Mouse (Mus musculus) kidney, embryonic 14.5 days (tissue): ENCODE measurements at regions not wholly inside any gene's neighbourhood (a gene's known extent, or its start where the extent isn't known, plus 50 kb on each side); places are given as distances from the start of the nearest gene placed in this dataset.

ENCODE experiments used
- ATAC-seq: fragments of 200-750 bp; cut with Nextera tagmentation; 2 replicates; pipeline ENCODE4 v1.8.0; 2017; ENCODE audit warnings: moderate number of reproducible peaks, mild to moderate bottlenecking, moderate TSS enrichment, moderate library complexity; ENCODE audit not compliant: low FRiP score, low TSS enrichment
- H3K27ac ChIP-seq: fragments of 300-500 bp; sonication (generic); 2 replicates; pipeline ENCODE4 v1.5.1; 2014; ENCODE audit warnings: low read depth, mild to moderate bottlenecking, low read length, moderate library complexity, mixed read lengths
- H3K27me3 ChIP-seq: fragments of 300-500 bp; sonication (generic); 2 replicates; pipeline ENCODE4 v1.6.1; 2014; ENCODE audit warnings: mild to moderate bottlenecking, low read length; ENCODE audit not compliant: control insufficient read depth, insufficient read depth
- H3K36me3 ChIP-seq: fragments of 300-500 bp; sonication (generic); 2 replicates; pipeline ENCODE4 v1.6.1; 2014; ENCODE audit warnings: low read length, mixed read lengths; ENCODE audit not compliant: control insufficient read depth, insufficient read depth
- H3K4me1 ChIP-seq: fragments of 300-500 bp; sonication (generic); 2 replicates; pipeline ENCODE4 v1.6.1; 2014; ENCODE audit warnings: low read length, mixed read lengths; ENCODE audit not compliant: control insufficient read depth, insufficient read depth
- H3K4me2 ChIP-seq: fragments of 300-500 bp; sonication (generic); replicated peaks from 2 replicates; pipeline ENCODE4 v1.6.1; 2014; ENCODE audit warnings: low read depth, mild to moderate bottlenecking, low read length
- H3K4me3 ChIP-seq: fragments of 300-500 bp; sonication (generic); 2 replicates; pipeline ENCODE4 v1.5.1; 2014; ENCODE audit warnings: mild to moderate bottlenecking, low read length
- H3K9ac ChIP-seq: fragments of 300-500 bp; sonication (generic); 2 replicates; pipeline ENCODE4 v1.6.1; 2014; ENCODE audit warnings: low read depth, mild to moderate bottlenecking, low read length, moderate library complexity
- H3K9me3 ChIP-seq: fragments of 300-500 bp; sonication (generic); 2 replicates; pipeline ENCODE4 v1.6.1; 2016; ENCODE audit warnings: low read length; ENCODE audit not compliant: control insufficient read depth
- WGBS: fragments of 180-500 bp; shearing (Covaris S2); extraction: QIAGEN DNeasy Blood & Tissue Kit; methylation state at CpG from one replicate; pipeline ENCODE4 v1.1.7; 2014; 5-methylcytosine and 5-hydroxymethylcytosine counted together

DNA sequence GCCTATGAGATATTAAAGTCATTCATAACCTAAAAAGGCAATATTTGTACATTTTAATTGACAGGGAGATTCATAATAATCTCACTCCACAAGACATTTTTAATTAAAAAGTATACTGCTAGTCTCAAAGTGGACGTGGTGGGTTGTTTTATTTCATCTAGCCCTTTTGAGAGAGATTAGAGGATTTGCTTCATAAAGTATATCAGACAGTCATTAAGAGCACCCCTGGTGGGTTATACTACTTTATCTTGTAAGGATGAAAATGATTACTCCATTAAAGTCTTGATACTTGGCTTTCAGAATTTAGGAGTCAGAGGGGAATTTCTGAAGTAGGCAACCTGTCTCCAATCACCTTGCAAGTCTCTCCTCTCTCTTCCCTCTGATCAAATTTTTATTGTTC is 355.7 kb downstream of the Arl4a start:
- Histone ChIP-seq H3K9me3 (no peaks in the 10 kb centered on the region), H3K27ac (no peak overlapping the region), H3K4me2 (no peak overlapping the region), H3K36me3 (no peaks in the 10 kb centered on the region), H3K27me3 (no peaks in the 10 kb centered on the region), H3K4me3 (no peak overlapping the region), H3K4me1 (no peaks in the 10 kb centered on the region), H3K9ac (no peak overlapping the region)
- 85% methylated on average over 1 of the region's 1 CpGs for WGBS
- ATAC-seq = no peak

- 73% methylated on average over 2 of the region's 2 CpGs for WGBS
- H3K27ac ChIP-seq = no peak overlapping the region
- peak; percentile 35; the same call in 1 of the 2 replicates for ATAC-seq
Observed at GRCm38 (mm10) chr12:39675608-39676007, 362.2 kb downstream of the Arl4a start.

GRCm38 (mm10) chr12:39667701-39668100 is 370.1 kb downstream of the Arl4a start:
- Histone ChIP-seq H3K9ac (no peak overlapping the region), H3K27ac (no peak overlapping the region)
- no peak for ATAC-seq

More at GRCm38 (mm10) chr12:39675608-39676007, 362.2 kb downstream of the Arl4a start:
- Histone ChIP-seq H3K27me3 (no peaks in the 10 kb centered on the region), H3K9me3 (no peaks in the 10 kb centered on the region), H3K36me3 (no peaks in the 10 kb centered on the region), H3K4me2 (no peak overlapping the region), H3K4me3 (no peak overlapping the region), H3K9ac (no peak overlapping the region), H3K4me1 (no peaks in the 10 kb centered on the region)

GRCm38 (mm10) chr12:39665448-39665847 is 372.4 kb downstream of the Arl4a start:
- Histone ChIP-seq H3K9ac (no peak overlapping the region), H3K27ac (no peak overlapping the region), H3K9me3 (no peaks in the 10 kb centered on the region), H3K27me3 (no peaks in the 10 kb centered on the region), H3K4me1 (no peaks in the 10 kb centered on the region), H3K4me3 (no peak overlapping the region), H3K4me2 (no peak overlapping the region), H3K36me3 (no peaks in the 10 kb centered on the region)
- ATAC-seq = peak; percentile 85; the same call in 1 of the 2 replicates
- WGBS = 21% methylated on average over 4 of the region's 4 CpGs

More at GRCm38 (mm10) chr12:39667701-39668100, 370.1 kb downstream of the Arl4a start:
- WGBS = 94% methylated on average over 2 of the region's 2 CpGs
- H3K36me3 ChIP-seq = no peaks in the 10 kb centered on the region
- H3K4me1 ChIP-seq = no peaks in the 10 kb centered on the region
- H3K4me2 ChIP-seq = no peak overlapping the region
- H3K27me3 ChIP-seq = no peaks in the 10 kb centered on the region
- no peak overlapping the region for H3K4me3 ChIP-seq
- H3K9me3 ChIP-seq = no peaks in the 10 kb centered on the region

DNA sequence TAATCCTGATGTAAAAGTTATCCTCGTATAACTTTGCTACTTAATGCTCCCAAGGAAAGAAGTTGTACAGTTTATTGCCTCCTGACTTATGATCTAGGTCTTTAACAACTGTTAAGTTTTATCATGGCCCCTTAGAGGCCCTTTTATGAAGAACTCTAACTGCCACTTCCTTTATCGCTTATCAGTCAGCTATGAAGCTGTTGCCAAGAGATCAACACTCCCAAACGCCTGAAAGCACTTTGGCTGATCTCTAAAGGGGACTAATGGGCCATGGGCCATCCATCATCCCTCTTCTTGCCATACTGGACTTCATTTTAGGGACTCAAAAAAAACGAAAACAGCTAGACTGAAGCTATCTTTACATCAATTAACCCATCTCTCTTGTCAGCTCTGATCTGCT is 377.4 kb downstream of the Arl4a start:
- H3K27ac ChIP-seq = no peak overlapping the region
- H3K27me3 ChIP-seq = no peaks in the 10 kb centered on the region
- ATAC-seq = peak; percentile 73; the same call in 1 of the 2 replicates
- no peaks in the 10 kb centered on the region for H3K4me1 ChIP-seq
- WGBS = 28% methylated on average over 4 of the region's 4 CpGs
- no peaks in the 10 kb centered on the region for H3K36me3 ChIP-seq
- H3K4me3 ChIP-seq = no peak overlapping the region
- no peaks in the 10 kb centered on the region for H3K9me3 ChIP-seq
- no peak overlapping the region for H3K9ac ChIP-seq
- no peak overlapping the region for H3K4me2 ChIP-seq

DNA sequence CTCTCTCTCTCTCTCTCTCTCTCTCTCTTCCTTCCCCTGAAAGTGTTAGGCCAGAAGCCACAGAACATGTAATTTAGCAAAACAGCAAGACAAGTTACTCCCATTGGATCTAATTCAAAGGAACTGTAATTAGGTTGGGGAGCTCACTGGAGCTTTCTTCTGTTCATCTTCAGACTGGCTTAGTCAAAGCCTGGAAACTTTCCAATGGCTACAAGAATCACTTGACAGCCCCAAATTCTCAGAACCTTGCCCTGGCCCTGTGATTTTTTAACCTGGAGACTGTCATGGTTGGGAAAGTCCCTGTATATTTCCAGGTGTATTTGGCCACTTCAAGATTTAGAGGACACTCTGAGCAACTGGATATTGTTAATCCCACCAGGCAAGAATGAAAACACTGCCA is 381.2 kb downstream of the Arl4a start:
- Histone ChIP-seq H3K36me3 (no peaks in the 10 kb centered on the region), H3K27ac (no peak overlapping the region), H3K4me2 (no peak overlapping the region), H3K9ac (no peak overlapping the region), H3K9me3 (no peaks in the 10 kb centered on the region), H3K4me3 (no peak overlapping the region), H3K4me1 (no peaks in the 10 kb centered on the region), H3K27me3 (no peaks in the 10 kb centered on the region)
- ATAC-seq = no peak

GRCm38 (mm10) chr12:39648952-39649351 is 388.9 kb downstream of the Arl4a start:
- Histone ChIP-seq H3K9ac (no peak overlapping the region), H3K9me3 (no peaks in the 10 kb centered on the region), H3K27me3 (no peaks in the 10 kb centered on the region), H3K4me2 (no peak overlapping the region), H3K4me3 (no peak overlapping the region), H3K36me3 (no peaks in the 10 kb centered on the region), H3K4me1 (no peaks in the 10 kb centered on the region), H3K27ac (no peak overlapping the region)
- no peak for ATAC-seq

GRCm38 (mm10) chr12:39646556-39646955 is 391.3 kb downstream of the Arl4a start:
- Histone ChIP-seq H3K4me1 (no peaks in the 10 kb centered on the region), H3K36me3 (no peaks in the 10 kb centered on the region), H3K9ac (no peak overlapping the region), H3K27me3 (no peaks in the 10 kb centered on the region), H3K9me3 (no peaks in the 10 kb centered on the region), H3K27ac (no peak overlapping the region), H3K4me3 (no peak overlapping the region), H3K4me2 (no peak overlapping the region)
- ATAC-seq = no peak
- 83% methylated on average over 3 of the region's 3 CpGs for WGBS

DNA sequence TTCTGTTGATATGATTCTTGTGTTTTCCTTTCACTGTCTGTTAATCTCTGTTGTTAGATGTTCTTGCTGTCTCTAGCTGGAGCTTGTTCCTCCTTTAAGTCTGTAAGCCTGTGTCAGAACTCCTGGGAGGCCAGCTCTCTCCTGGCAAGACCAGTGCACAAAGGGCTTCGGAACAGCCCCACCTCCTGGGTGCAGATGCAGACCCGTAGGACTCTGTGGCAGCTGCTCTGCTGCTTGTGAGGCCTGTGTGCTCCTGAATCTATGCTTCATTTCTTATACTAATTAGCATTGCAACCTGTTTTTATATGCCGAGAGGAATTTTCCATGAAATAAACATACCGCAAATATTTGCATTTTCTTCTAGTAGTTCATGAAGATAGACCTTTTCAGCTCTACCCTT is 392.2 kb downstream of the Arl4a start:
- Histone ChIP-seq H3K36me3 (no peaks in the 10 kb centered on the region), H3K9me3 (no peaks in the 10 kb centered on the region), H3K9ac (no peak overlapping the region), H3K4me2 (no peak overlapping the region), H3K4me1 (no peaks in the 10 kb centered on the region), H3K4me3 (no peak overlapping the region), H3K27ac (no peak overlapping the region), H3K27me3 (no peaks in the 10 kb centered on the region)
- 83% methylated on average over 4 of the region's 4 CpGs for WGBS
- no peak for ATAC-seq

DNA sequence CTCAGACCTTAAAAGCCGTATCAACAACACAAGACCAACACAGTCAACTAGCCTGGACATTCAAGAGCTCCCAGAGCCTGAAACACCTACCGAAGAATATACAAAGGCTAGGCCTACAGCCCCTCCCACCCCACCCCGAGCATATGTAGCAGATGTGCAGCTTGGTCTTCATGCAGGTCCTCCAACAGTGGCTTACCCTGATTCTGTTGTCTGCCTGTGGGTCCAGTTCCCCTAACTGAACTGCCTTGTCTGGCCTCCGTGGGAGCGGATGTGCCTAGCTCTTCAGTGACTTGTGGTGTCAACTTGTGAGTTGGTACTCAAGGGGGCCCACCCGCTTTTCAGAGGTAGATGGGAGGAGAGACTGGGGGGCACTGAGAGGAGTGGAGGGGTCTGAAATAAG is 398.6 kb downstream of the Arl4a start:
- H3K4me2 ChIP-seq = no peak overlapping the region
- 81% methylated on average over 6 of the region's 6 CpGs for WGBS
- no peak overlapping the region for H3K27ac ChIP-seq
- H3K36me3 ChIP-seq = no peaks in the 10 kb centered on the region
- H3K4me1 ChIP-seq = no peaks in the 10 kb centered on the region
- no peak overlapping the region for H3K9ac ChIP-seq
- H3K27me3 ChIP-seq = no peaks in the 10 kb centered on the region
- no peak for ATAC-seq
- H3K4me3 ChIP-seq = no peak overlapping the region
- no peaks in the 10 kb centered on the region for H3K9me3 ChIP-seq
